Mouse (Mus musculus) intestine, postnatal 0 days (tissue): ENCODE data around the gene Ncbp1. TPM values are rescaled to one million over a fixed set of nuclear protein-coding genes. Genes with fewer than 3 reads are reported as not detected.
"Not testable (repeated sequence)": the region's sequence is repeated elsewhere in the genome, so short reads cannot be mapped to it uniquely, and the experiment has no call there.

Source experiments
- ATAC-seq: fragments of 200-750 bp; cut with Nextera tagmentation; 2 replicates; pipeline ENCODE4 v1.8.0; 2017; ENCODE audit warnings: mild to moderate bottlenecking, moderate TSS enrichment, moderate library complexity
- H3K27ac ChIP-seq: fragments of 300-500 bp; sonication (generic); 2 replicates; pipeline ENCODE4 v1.5.1; 2014; ENCODE audit warnings: mild to moderate bottlenecking, low read depth, low read length, moderate library complexity
- H3K27me3 ChIP-seq: fragments of 300-500 bp; sonication (generic); replicated peaks from 2 replicates; pipeline ENCODE4 v1.6.1; 2014; ENCODE audit warnings: low read length, mixed read lengths; ENCODE audit not compliant: control insufficient read depth, insufficient read depth
- H3K36me3 ChIP-seq: fragments of 300-500 bp; sonication (generic); 2 replicates; pipeline ENCODE4 v1.6.1; 2014; ENCODE audit warnings: mild to moderate bottlenecking, moderate library complexity; ENCODE audit not compliant: control insufficient read depth, insufficient read depth
- H3K4me1 ChIP-seq: fragments of 300-500 bp; sonication (generic); replicated peaks from 2 replicates; pipeline ENCODE4 v1.6.1; 2014; ENCODE audit warnings: antibody characterized with exemption, low read length, mixed read lengths; ENCODE audit not compliant: control insufficient read depth, insufficient read depth
- H3K4me2 ChIP-seq: fragments of 300-500 bp; sonication (generic); replicated peaks from 2 replicates; pipeline ENCODE4 v1.6.1; 2014; ENCODE audit warnings: low read depth, mild to moderate bottlenecking, moderate library complexity
- H3K4me3 ChIP-seq: fragments of 300-500 bp; sonication (generic); 2 replicates; pipeline ENCODE4 v1.5.1; 2014; ENCODE audit warnings: low read depth, low read length
- H3K9ac ChIP-seq: fragments of 300-500 bp; sonication (generic); 2 replicates; pipeline ENCODE4 v1.6.1; 2014; ENCODE audit warnings: mild to moderate bottlenecking, low read depth, low read length
- H3K9me3 ChIP-seq: fragments of 300-500 bp; sonication (generic); 2 replicates; pipeline ENCODE4 v1.6.1; 2016; ENCODE audit warnings: mixed run types; ENCODE audit not compliant: control insufficient read depth
- CTCF ChIP-seq: sonication (generic); IDR thresholded peaks from 2 replicates; pipeline ENCODE4 v1.5.1; 2016; ENCODE audit warnings: low read depth, mild to moderate bottlenecking, control low read depth, antibody characterized with exemption, moderate library complexity
- WGBS: fragments of 180-500 bp; shearing (Covaris S2); extraction: QIAGEN DNeasy Blood & Tissue Kit; methylation state at CpG from one replicate; pipeline ENCODE4 v1.1.7; 2014; 5-methylcytosine and 5-hydroxymethylcytosine counted together
- polyA plus RNA-seq: library from polyadenylated mRNA; unstranded; fragments of >200 nt; fragmentation: Nextera tagmentation; extraction: Ambion mirVana; gene quantifications from 2 replicates; pipeline ENCODE4 v1.2.1, GENCODE M21; 2015

Ncbp1 gene
- polyA plus RNA-seq, 1 experiment from 2014 or later = 21.7 TPM

DNA sequence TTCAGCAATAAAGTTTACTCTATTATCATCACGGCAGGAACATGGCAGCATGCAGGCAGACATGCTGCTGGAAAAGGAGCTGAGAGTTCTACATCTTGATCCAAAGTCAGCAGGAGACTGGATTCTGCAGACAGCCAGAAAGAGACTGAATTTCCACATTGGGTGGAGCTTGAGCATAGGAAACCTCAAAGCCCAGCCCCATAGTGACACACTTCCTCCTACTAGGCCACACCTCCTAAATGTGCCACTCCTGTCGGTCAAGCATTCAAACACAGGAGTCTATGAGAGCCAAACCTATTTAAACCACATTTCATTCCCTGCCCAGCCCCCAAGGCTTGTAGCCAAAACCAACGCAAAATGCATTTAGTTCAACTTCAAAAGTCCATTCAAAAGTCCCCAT is 48.1 kb downstream of the Ncbp1 start:
- Histone ChIP-seq H3K27me3 (no peaks in the 10 kb centered on the region), H3K9ac (no peak overlapping the region), H3K4me2 (no peak overlapping the region), H3K36me3 (peaks cover 63% of the 10 kb centered on the region), H3K27ac (no peak overlapping the region), H3K9me3 (no peaks in the 10 kb centered on the region), H3K4me3 (no peak overlapping the region), H3K4me1 (no peaks in the 10 kb centered on the region)
- no peak for ATAC-seq
- WGBS = 75% methylated on average over 3 of the region's 3 CpGs
- no peak for TF ChIP-seq CTCF

DNA sequence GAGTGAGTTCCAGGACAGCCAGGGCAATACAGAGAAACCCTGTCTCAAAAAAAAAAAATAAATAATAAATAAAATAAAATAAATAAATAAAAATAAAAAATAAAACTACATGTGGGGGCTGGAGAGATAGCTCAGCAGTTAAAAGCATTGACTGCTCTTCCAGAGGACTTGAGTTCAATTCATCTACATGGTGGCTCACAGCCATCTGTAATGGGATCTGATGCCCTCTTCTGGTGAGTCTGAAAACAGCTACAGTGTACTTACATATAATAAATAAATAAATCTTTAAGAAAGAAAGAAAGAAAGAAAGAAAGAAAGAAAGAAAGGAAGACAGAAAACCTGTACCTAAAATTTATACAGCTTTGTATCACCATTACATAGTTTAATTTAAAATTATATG is 53.6 kb downstream of the Ncbp1 start:
- H3K27ac ChIP-seq, H3K4me3 ChIP-seq, H3K4me1 ChIP-seq, ATAC-seq, H3K27me3 ChIP-seq, H3K9me3 ChIP-seq, H3K4me2 ChIP-seq, H3K9ac ChIP-seq: not testable (repeated sequence)
- peaks cover 25% of the 10 kb centered on the region for H3K36me3 ChIP-seq
- peak; percentile 60 for TF ChIP-seq CTCF

DNA sequence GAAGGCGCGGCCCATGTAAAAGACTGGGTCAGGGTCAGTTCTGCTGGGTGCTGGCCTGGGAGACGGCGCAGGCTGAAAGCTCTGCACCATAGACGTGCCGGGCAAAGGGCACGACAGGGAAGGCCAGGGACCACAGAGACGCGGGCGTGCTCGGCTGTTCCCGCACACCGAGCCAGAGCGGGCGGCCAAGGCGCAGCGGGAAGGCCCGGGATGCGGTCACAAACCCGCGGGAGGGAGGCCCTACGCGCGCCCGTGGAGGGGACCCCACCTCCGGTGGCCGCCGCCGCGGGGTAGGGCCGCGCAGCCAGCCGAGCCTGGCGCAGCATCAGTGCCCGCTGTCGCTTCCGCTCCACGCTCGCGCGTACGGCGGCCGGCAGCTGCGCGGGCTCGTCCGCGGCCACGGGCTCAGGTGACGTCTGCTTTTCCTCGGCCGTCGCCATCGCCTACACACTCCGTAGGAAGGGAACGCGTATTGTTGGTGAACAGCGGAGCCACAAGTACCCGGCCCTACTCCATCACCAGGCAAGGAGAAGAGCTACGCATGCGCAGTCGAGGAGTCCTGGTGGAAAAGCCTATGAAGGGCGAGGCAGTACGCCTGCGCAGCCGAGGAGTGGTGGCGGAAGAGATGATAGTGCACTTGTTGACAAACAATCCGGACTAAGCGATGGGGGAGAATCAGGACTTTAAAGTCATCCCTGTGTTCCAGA is 57.5 kb downstream of the Ncbp1 start, which contains the start of gene Xpa:
Gene Xpa, minus strand, starts transcription at position 531 of the 707 bp plus-strand sequence.
- peak; percentile 85 for ATAC-seq
- H3K9ac ChIP-seq = peak within 1 kb of the TSS; percentile 81
- under 1% methylated on average over 68 of the region's 70 CpGs for WGBS
- H3K27me3 ChIP-seq = peaks cover 7% of the 10 kb centered on the region; the same call in 1 of the 2 replicates
- peak within 1 kb of the TSS; percentile 75 for H3K27ac ChIP-seq
- no peaks in the 10 kb centered on the region for H3K9me3 ChIP-seq
- TF ChIP-seq CTCF = no peak
- H3K4me3 ChIP-seq = peak within 1 kb of the TSS; percentile 95
- peaks cover 7% of the 10 kb centered on the region for H3K36me3 ChIP-seq
- peak within 1 kb of the TSS; percentile 75 for H3K4me2 ChIP-seq
- 0 out of 2 replicates have a peak, but pooled peaks cover 3% of the 10 kb centered on the region for H3K4me1 ChIP-seq

DNA sequence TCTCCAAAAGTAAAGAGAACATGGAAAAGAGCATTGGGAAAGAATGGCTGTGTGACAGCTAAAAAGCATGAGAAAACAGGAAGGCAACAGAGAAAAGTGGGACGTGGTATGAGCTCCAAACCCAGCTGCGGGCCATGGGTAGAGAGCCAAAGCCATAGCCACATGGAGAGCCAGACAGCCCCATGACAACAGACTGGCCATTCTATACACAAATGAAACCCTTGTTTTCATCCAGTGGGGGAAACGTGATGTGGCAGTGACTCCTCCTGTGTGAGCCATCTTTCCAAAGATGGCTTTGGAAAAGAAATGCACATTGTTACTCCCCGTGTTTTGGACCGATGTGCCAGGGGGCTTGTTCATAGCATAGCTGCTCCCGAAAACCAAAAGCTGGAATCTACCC is 58.1 kb downstream of the Ncbp1 start:
- 0 out of 2 replicates have a peak, but pooled peaks cover 1% of the 10 kb centered on the region for H3K36me3 ChIP-seq
- WGBS = 42% methylated on average over 6 of the region's 6 CpGs
- no peak for ATAC-seq
- peak overlapping the region; percentile 75 for H3K4me2 ChIP-seq
- H3K27ac ChIP-seq = no peak overlapping the region
- TF ChIP-seq CTCF = no peak
- H3K27me3 ChIP-seq = peaks cover 7% of the 10 kb centered on the region; the same call in 1 of the 2 replicates
- H3K4me3 ChIP-seq = peak overlapping the region; percentile 95
- 0 out of 2 replicates have a peak overlapping the region, but pooled peaks have one; percentile 81 for H3K9ac ChIP-seq
- H3K4me1 ChIP-seq = 0 out of 2 replicates have a peak, but pooled peaks cover 3% of the 10 kb centered on the region
- H3K9me3 ChIP-seq = no peaks in the 10 kb centered on the region

DNA sequence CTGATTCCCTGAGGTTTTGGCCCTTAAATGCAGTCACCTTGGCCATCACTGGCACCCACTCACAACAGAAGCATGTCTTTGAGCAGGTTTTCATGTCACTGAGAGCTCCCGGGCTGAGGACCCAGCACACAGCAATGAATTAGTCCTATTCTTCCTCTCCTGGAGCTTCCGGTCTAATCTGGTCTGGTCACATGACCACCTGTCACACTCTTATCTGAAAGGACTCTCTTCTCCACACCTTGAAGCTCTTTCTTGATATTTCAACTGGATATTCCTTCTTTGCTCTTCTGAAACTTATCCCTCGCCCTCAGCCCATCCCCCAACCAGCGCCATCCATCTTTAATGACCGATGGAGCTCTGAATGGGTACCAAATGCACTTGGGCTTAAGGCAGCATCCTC is 59.7 kb downstream of the Ncbp1 start:
- Histone ChIP-seq H3K9me3 (no peaks in the 10 kb centered on the region), H3K4me1 (0 out of 2 replicates have a peak, but pooled peaks cover 3% of the 10 kb centered on the region), H3K36me3 (no peaks in the 10 kb centered on the region), H3K4me3 (no peak overlapping the region), H3K27me3 (peaks cover 12% of the 10 kb centered on the region; the same call in 1 of the 2 replicates), H3K9ac (no peak overlapping the region), H3K27ac (no peak overlapping the region), H3K4me2 (no peak overlapping the region)
- no peak for TF ChIP-seq CTCF
- 66% methylated on average over 5 of the region's 5 CpGs for WGBS
- no peak for ATAC-seq

DNA sequence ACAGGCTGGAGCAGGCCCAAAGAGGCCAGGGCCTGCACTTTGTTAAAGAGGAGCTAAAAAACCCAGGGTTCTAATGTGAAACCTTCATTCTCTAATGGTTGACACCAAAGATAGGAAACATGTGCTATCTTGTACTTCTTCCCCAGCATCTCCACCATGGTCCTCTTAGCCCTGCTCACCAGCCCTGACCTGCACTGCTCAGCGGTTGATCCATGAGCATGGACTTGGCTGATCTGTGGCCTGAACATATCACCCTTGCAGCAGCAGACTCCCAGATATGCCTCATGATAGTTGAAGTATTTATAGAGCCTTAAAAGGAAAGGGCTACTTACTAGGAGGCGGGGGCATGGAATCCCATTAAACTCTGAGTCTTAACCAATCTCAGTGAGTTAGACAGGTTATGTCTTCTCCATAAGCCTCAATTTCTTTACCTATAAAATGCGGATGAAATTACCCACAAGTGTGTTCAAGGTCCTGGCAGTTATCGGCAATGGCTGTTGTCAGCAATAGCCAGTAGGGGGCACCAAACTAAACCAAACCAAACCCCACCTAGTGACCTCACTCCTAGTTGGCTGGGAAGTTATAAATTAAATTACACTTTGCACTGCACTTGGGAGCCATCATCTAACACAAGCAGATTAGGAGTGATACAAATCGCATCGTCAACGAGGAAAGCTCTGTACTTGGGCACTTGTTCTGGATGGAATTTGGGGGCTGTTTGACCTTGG is 63.6 kb downstream of the Ncbp1 start:
- peak overlapping the region; percentile 53 for H3K4me2 ChIP-seq
- peak; percentile 92 for TF ChIP-seq CTCF
- H3K4me1 ChIP-seq = no peaks in the 10 kb centered on the region
- ATAC-seq = peak; percentile 62
- H3K4me3 ChIP-seq = no peak overlapping the region
- 7% methylated on average over 7 of the region's 7 CpGs for WGBS
- no peaks in the 10 kb centered on the region for H3K9me3 ChIP-seq
- H3K27me3 ChIP-seq = peaks cover 19% of the 10 kb centered on the region; the same call in 1 of the 2 replicates
- no peak overlapping the region for H3K27ac ChIP-seq
- no peak overlapping the region for H3K9ac ChIP-seq
- no peaks in the 10 kb centered on the region for H3K36me3 ChIP-seq
